Mouse (Mus musculus): ENCODE results near the gene Prkd1. TPM values are rescaled to one million over a fixed set of nuclear protein-coding genes. Genes with fewer than 3 reads are reported as not detected.

Prkd1 gene
- total RNA-seq, 2 experiments from 2014 or later = 14.4 to 14.9 TPM

- DNase-seq (ENCODE audit: low spot score in 2 of 2) = no peak
Measured at GRCm38 (mm10) chr12:50560536-50560935, 88.4 kb downstream of the Prkd1 start.

GRCm38 (mm10) chr12:50558231-50558630, 90.7 kb downstream of the Prkd1 start:
- DNase-seq (ENCODE audit: low spot score in 2 of 2) = no peak

- no peak for DNase-seq (ENCODE audit: low spot score in 2 of 2)
Measured at GRCm38 (mm10) chr12:50554214-50554613, 94.7 kb downstream of the Prkd1 start.

GRCm38 (mm10) chr12:50549860-50550555, 98.9 kb downstream of the Prkd1 start:
- DNase-seq (ENCODE audit: low spot score in 2 of 2) = peak; percentile 28 to 74

- peak in 1 of 2 experiments; percentile 55 for DNase-seq (ENCODE audit: low spot score in 2 of 2)
Measured at GRCm38 (mm10) chr12:50546394-50546793, 102.5 kb downstream of the Prkd1 start.

- no peak for DNase-seq (ENCODE audit: low spot score in 2 of 2)
Measured at GRCm38 (mm10) chr12:50545610-50545919, 103.3 kb downstream of the Prkd1 start.

GRCm38 (mm10) chr12:50544855-50545609, 103.9 kb downstream of the Prkd1 start:
- no peak for DNase-seq (ENCODE audit: low spot score in 2 of 2)

GRCm38 (mm10) chr12:50540793-50541192, 108.1 kb downstream of the Prkd1 start:
- DNase-seq (ENCODE audit: low spot score in 2 of 2) = no peak

GRCm38 (mm10) chr12:50538296-50538965, 110.5 kb downstream of the Prkd1 start:
- DNase-seq (ENCODE audit: low spot score in 2 of 2) = peak; percentile 25 to 70

GRCm38 (mm10) chr12:50537761-50538160, 111.1 kb downstream of the Prkd1 start:
- peak in 1 of 2 experiments; percentile 62 for DNase-seq (ENCODE audit: low spot score in 2 of 2)

GRCm38 (mm10) chr12:50537006-50537405, 111.9 kb downstream of the Prkd1 start:
- no peak for DNase-seq (ENCODE audit: low spot score in 2 of 2)

- no peak for DNase-seq (ENCODE audit: low spot score in 2 of 2)
Measured at GRCm38 (mm10) chr12:50528633-50529032, 120.3 kb downstream of the Prkd1 start.

- no peak for DNase-seq (ENCODE audit: low spot score in 2 of 2)
Measured at GRCm38 (mm10) chr12:50524061-50524460, 124.8 kb downstream of the Prkd1 start.

GRCm38 (mm10) chr12:50514526-50514925, 134.4 kb downstream of the Prkd1 start:
- DNase-seq (ENCODE audit: low spot score in 2 of 2) = no peak

- DNase-seq (ENCODE audit: low spot score in 2 of 2) = no peak
Measured at GRCm38 (mm10) chr12:50511486-50512225, 137.2 kb downstream of the Prkd1 start.

GRCm38 (mm10) chr12:50508762-50509161, 140.1 kb downstream of the Prkd1 start:
- no peak for DNase-seq (ENCODE audit: low spot score in 2 of 2)

GRCm38 (mm10) chr12:50499796-50500504, 148.9 kb downstream of the Prkd1 start:
- no peak for DNase-seq (ENCODE audit: low spot score in 2 of 2)

- DNase-seq (ENCODE audit: low spot score in 2 of 2) = no peak
Measured at GRCm38 (mm10) chr12:50496006-50496405, 152.9 kb downstream of the Prkd1 start.

GRCm38 (mm10) chr12:50479784-50480183, 169.1 kb downstream of the Prkd1 start:
- DNase-seq (ENCODE audit: low spot score in 2 of 2) = peak in 1 of 2 experiments; percentile 8

GRCm38 (mm10) chr12:50457151-50457550, 191.7 kb downstream of the Prkd1 start:
- DNase-seq (ENCODE audit: low spot score in 2 of 2) = no peak

GRCm38 (mm10) chr12:50451761-50452160, 197.1 kb downstream of the Prkd1 start:
- peak; percentile 8 to 63 for DNase-seq (ENCODE audit: low spot score in 2 of 2)
